Mouse (Mus musculus): ENCODE measurements around the gene Trpm5.

DNA sequence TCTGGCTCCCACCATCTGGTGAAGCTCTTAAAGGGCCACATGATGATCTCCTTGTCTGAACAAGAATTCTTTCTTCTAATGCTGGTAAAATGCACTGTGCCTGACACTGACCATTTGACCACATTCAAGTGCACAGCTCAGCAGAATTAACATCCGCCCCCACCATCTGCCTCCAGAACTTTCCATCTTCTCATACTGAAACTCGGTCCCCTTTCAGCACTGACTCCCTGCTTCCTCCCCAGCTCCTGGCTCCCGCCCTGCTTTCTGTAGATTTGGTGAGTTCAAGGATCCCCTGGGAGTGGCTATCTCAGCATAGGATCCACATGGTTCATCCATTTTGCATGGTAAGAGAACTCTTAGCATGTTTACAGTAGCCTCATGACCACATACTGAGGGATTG is 73.7 kb downstream of the Trpm5 start:
- no peak for TF ChIP-seq ZNF384 (IDR thresholded peaks at IDR 0.05; ENCODE audit: low read depth, low read length)
- TF ChIP-seq ZC3H11A (IDR thresholded peaks at IDR 0.05; ENCODE audit: borderline replicate concordance, low read depth, low read length): no peak

All from ES-E14 (cell line).